Mouse (Mus musculus): ENCODE data around the gene Pank4. TPM values are rescaled to one million over a fixed set of nuclear protein-coding genes. Genes with fewer than 3 reads are reported as not detected.

The Pank4 gene
- polyA plus RNA-seq, 2 experiments, result 19.5 to 32.5 TPM

DNA sequence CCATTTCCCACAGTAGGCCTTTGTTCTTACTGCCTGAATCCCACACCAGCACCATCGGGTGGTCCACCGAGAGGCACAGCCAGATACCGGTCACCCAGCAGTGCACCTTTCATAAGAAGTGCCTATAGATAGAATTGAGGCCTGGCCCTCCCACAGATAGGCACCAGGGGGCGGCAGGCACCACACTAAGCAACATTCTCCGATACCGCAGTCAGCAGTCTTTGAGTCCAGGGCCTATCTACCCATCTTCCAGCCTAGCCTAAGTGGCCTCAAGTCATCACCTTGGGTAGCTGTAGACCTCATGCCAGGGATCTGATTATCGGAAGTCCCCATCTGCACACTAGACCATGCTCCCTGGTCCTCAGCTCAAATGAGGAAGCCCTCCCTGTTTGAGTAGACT lies 17.6 kb downstream of the Pank4 start:
- ATAC-seq (ENCODE audit: insufficient read depth) (peak; percentile 53; the same call in 1 of the 2 replicates), DNase-seq (ENCODE audit: low read depth in 3 of 3, low spot score in 3 of 3) (peak in 1 of 3 experiments; percentile 36)
- no peak overlapping the region for H3K4me2 ChIP-seq (ENCODE audit: low read depth)
- peaks cover 44% of the 10 kb centered on the region for H3K36me3 ChIP-seq (replicated peaks; ENCODE audit: control insufficient read depth, insufficient read depth, low read depth)
- no peak overlapping the region for H3K9ac ChIP-seq (replicated peaks)
- H3K9me3 ChIP-seq (ENCODE audit: control insufficient read depth, low read length), result no peaks in the 10 kb centered on the region
- no peak overlapping the region for H3K4me3 ChIP-seq (ENCODE audit: insufficient read depth in 1 of 2, low read depth in 2 of 2, low read length in 2 of 2)
- H3K27me3 ChIP-seq (ENCODE audit: control insufficient read depth, insufficient read depth, low read length), result no peaks in the 10 kb centered on the region
- H3K27ac ChIP-seq, result no peak overlapping the region
- H3K4me1 ChIP-seq (replicated peaks; ENCODE audit: control insufficient read depth in 2 of 2, insufficient read depth in 2 of 2, low read length in 1 of 2), result no peaks in the 10 kb centered on the region; a peak in 1 of 4 replicates
- 37% methylated on average over 7 of the region's 7 CpGs for WGBS (ENCODE audit: insufficient replicate concordance)
- 0 out of 2 replicates have a peak, but pooled peaks have one; percentile 4 for TF ChIP-seq EP300 (IDR thresholded peaks at IDR 0.05; ENCODE audit: low read depth)
- TF ChIP-seq CTCF (IDR thresholded peaks at IDR 0.05; ENCODE audit: low read depth), result peak; percentile 82

DNA sequence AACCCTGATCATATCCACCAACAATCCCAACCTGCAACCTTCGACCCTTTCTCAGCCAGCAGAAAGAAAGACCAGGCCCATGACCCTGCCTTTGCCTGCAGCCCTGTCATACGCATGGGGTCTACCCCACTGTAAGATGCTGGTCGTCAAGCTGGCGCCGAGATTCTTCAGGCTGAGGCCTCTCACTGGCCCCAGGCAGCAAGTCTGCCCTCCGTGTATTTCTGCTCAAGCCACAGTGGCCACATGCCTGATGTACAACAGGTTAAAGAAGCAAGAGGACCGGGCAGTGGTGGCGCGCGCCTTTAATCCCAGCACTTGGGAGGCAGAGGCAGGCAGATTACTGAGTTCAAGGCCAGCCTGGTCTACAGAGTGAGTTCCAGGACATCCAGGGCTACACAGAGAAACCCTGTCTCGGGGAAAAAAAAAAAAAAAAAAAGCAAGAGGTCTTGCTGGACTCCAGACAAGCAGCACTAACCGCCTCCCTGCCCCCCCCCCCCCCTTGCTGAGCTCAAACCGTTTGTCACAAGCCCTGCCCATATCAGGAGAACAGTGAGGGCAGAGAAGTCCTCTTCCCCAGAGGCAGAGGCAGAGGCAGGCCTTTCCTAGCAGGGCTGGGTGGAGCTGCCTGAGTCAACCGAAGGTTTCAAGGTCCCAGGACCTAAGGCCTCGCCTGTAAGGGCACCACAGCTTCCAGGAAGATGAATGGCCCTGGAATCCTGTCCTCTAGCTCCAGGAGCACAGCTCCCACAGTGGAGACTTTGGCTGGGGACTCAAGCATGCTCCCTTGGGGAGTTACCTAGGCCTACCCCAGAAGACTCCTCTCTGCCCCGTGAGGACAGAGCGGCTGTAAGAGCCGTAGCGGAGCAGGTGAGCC lies 18.6 kb downstream of the Pank4 start:
- Histone ChIP-seq H3K9me3 (ENCODE audit: control insufficient read depth, low read length) (no peaks in the 10 kb centered on the region), H3K4me3 (ENCODE audit: insufficient read depth in 1 of 2, low read depth in 2 of 2, low read length in 2 of 2) (no peak overlapping the region), H3K27ac (no peak overlapping the region), H3K36me3 (replicated peaks; ENCODE audit: control insufficient read depth, insufficient read depth, low read depth) (peaks cover 35% of the 10 kb centered on the region), H3K4me1 (replicated peaks; ENCODE audit: control insufficient read depth in 2 of 2, insufficient read depth in 2 of 2, low read length in 1 of 2) (no peaks in the 10 kb centered on the region; a peak in 1 of 4 replicates), H3K4me2 (ENCODE audit: low read depth) (no peak overlapping the region), H3K27me3 (ENCODE audit: control insufficient read depth, insufficient read depth, low read length) (no peaks in the 10 kb centered on the region), H3K9ac (replicated peaks) (no peak overlapping the region)
- WGBS (ENCODE audit: insufficient replicate concordance), result 61% methylated on average over 19 of the region's 19 CpGs
- DNase-seq (ENCODE audit: low read depth in 3 of 3, low spot score in 3 of 3) (no peak), ATAC-seq (ENCODE audit: insufficient read depth) (no peak)
- TF ChIP-seq CTCF (IDR thresholded peaks at IDR 0.05; ENCODE audit: low read depth) (no peak), EP300 (IDR thresholded peaks at IDR 0.05; ENCODE audit: low read depth) (no peak)

DNA sequence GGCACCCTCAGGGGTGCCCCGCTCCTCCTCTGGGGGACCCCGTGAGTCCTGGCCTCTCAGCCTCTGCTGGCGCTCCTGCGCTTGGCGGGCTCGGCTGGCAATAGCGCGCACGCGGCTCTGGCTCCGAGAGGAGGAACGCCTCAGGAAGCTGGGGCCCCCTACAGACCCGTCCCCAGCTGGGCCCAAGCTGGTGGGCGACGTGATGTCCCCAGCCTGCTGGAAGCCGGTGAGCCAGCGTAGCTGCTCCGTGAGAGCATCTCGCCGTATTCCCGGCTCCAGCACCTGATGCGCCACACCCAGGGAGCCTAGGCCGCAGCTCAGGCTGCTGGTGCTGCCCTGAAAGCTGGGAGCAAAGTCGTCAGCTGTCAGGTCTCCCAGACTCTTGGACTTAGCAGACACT lies 19.8 kb downstream of the Pank4 start:
- Histone ChIP-seq H3K27me3 (ENCODE audit: control insufficient read depth, insufficient read depth, low read length) (no peaks in the 10 kb centered on the region), H3K4me3 (ENCODE audit: insufficient read depth in 1 of 2, low read depth in 2 of 2, low read length in 2 of 2) (no peak overlapping the region), H3K27ac (no peak overlapping the region), H3K4me1 (replicated peaks; ENCODE audit: control insufficient read depth in 2 of 2, insufficient read depth in 2 of 2, low read length in 1 of 2) (no peaks in the 10 kb centered on the region; a peak in 1 of 4 replicates), H3K9me3 (ENCODE audit: control insufficient read depth, low read length) (no peaks in the 10 kb centered on the region), H3K9ac (replicated peaks) (no peak overlapping the region), H3K4me2 (ENCODE audit: low read depth) (no peak overlapping the region), H3K36me3 (replicated peaks; ENCODE audit: control insufficient read depth, insufficient read depth, low read depth) (peaks cover 23% of the 10 kb centered on the region)
- 39% methylated on average over 24 of the region's 24 CpGs for WGBS (ENCODE audit: insufficient replicate concordance)
- TF ChIP-seq EP300 (IDR thresholded peaks at IDR 0.05; ENCODE audit: low read depth), result no peak
- no peak for TF ChIP-seq CTCF (IDR thresholded peaks at IDR 0.05; ENCODE audit: low read depth)
- DNase-seq (ENCODE audit: low read depth in 3 of 3, low spot score in 3 of 3) (no peak), ATAC-seq (ENCODE audit: insufficient read depth) (no peak)

DNA sequence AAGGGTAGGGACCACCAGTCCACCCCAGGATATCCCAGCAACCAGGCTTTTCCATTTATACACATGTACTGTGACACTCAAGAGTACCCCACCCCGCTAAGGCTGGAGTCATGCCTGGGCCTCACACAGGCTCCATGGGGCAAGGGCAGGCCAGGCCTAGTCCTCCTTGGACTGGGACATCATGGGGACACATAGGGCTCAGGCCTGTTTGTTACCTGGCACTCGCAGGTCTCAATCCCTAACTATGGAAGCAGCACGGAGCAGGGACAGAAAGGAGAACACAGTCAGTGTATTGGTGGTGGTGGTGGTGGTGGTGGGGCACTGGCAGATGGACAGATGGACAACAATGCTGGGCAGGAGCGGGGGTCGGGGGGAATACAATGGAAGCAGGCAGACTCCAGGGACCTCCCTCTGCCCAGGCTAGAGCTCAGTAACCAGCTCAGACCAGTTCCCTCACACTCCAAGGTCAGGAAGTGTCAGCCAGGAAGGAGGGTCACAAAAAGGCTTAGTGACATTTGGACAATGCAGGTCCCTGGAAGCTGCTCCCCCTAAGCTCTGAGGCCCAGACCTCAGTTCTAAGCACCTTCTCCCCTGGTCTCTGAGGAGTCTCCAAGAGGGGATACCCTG lies 21.3 kb downstream of the Pank4 start:
- no peak for ATAC-seq (ENCODE audit: insufficient read depth)

DNA sequence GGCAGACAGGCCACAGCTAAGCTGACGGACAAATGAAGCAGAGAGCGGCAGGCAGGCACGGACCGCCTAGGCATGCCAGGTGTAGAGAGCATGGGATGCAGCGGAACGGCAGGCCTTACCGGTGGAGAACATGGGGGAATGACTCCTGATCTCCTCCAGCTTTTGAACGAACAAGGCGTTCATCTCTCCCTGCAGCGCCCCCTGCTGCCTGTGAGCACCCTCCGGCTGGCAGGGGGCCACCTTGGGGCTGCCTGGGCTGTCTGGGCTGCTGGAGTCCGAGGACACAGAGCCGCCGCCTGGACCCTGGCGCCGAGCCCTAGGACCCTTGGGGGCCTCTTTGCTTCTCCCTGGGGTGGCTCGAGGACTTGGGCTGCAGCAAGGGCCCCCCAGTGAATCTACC lies 22.2 kb downstream of the Pank4 start:
- Histone ChIP-seq H3K9ac (replicated peaks) (no peak overlapping the region), H3K9me3 (ENCODE audit: control insufficient read depth, low read length) (no peaks in the 10 kb centered on the region), H3K4me3 (ENCODE audit: insufficient read depth in 1 of 2, low read depth in 2 of 2, low read length in 2 of 2) (no peak overlapping the region), H3K27ac (no peak overlapping the region), H3K4me1 (replicated peaks; ENCODE audit: control insufficient read depth in 2 of 2, insufficient read depth in 2 of 2, low read length in 1 of 2) (no peaks in the 10 kb centered on the region; a peak in 1 of 4 replicates), H3K4me2 (ENCODE audit: low read depth) (no peak overlapping the region), H3K27me3 (ENCODE audit: control insufficient read depth, insufficient read depth, low read length) (no peaks in the 10 kb centered on the region), H3K36me3 (replicated peaks; ENCODE audit: control insufficient read depth, insufficient read depth, low read depth) (peaks cover 1% of the 10 kb centered on the region)
- peak; percentile 30 to 35 (median 33) for DNase-seq (ENCODE audit: low read depth in 3 of 3, low spot score in 3 of 3)
- WGBS (ENCODE audit: insufficient replicate concordance), result 16% methylated on average over 17 of the region's 17 CpGs
- ATAC-seq (ENCODE audit: insufficient read depth), result no peak
- TF ChIP-seq EP300 (IDR thresholded peaks at IDR 0.05; ENCODE audit: low read depth) (no peak), CTCF (IDR thresholded peaks at IDR 0.05; ENCODE audit: low read depth) (peak; percentile 87)

More for the DNA sequence above, 21.3 kb downstream of the Pank4 start:
- Histone ChIP-seq H3K4me1 (replicated peaks; ENCODE audit: control insufficient read depth in 2 of 2, insufficient read depth in 2 of 2, low read length in 1 of 2) (no peaks in the 10 kb centered on the region; a peak in 1 of 4 replicates), H3K9ac (replicated peaks) (no peak overlapping the region), H3K4me3 (ENCODE audit: insufficient read depth in 1 of 2, low read depth in 2 of 2, low read length in 2 of 2) (no peak overlapping the region), H3K4me2 (ENCODE audit: low read depth) (no peak overlapping the region), H3K36me3 (replicated peaks; ENCODE audit: control insufficient read depth, insufficient read depth, low read depth) (peaks cover 10% of the 10 kb centered on the region), H3K27ac (no peak overlapping the region), H3K27me3 (ENCODE audit: control insufficient read depth, insufficient read depth, low read length) (no peaks in the 10 kb centered on the region), H3K9me3 (ENCODE audit: control insufficient read depth, low read length) (no peaks in the 10 kb centered on the region)
- DNase-seq (ENCODE audit: low read depth in 3 of 3, low spot score in 3 of 3), result no peak
- WGBS (ENCODE audit: insufficient replicate concordance), result 78% methylated on average over 5 of the region's 5 CpGs
- TF ChIP-seq EP300 (IDR thresholded peaks at IDR 0.05; ENCODE audit: low read depth), result no peak
- TF ChIP-seq CTCF (IDR thresholded peaks at IDR 0.05; ENCODE audit: low read depth), result no peak
